Mouse (Mus musculus): ENCODE measurements around the gene Gm1123.

Gene Gm1123

GRCm38 (mm10) chr9:98957751-98958351, 77.7 kb downstream of the Gm1123 start:
- DNase-seq (ENCODE audit: low read depth, low spot score), result no peak

Measured in retina, postnatal 7 days (tissue).